Mouse (Mus musculus): ENCODE data around the gene Mboat2. TPM values are rescaled to one million over a fixed set of nuclear protein-coding genes. Genes with fewer than 3 reads are reported as not detected.

Mboat2 gene
- 10 to 100 TPM; 70.2 to 79.6 TPM for total RNA-seq (2021)

DNA sequence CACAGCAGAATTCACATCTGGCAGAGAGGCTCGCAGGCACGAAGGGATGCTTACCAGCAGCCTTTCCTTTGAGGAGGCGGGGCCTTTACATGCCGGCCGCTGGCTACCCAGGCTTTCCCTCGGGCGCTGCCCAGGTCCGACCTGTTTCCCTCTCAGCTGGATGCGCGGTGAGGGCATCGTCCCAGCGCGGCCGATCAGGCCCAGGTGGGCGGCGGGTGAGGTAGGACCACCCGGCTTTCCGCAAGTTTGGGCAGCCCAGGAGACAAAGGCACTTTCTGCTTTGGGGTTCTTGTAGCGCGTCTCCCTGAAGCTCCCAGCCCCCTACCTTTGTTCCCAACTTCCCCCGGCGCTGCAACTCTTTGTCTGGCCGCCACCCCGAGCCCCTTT lies at the start of gene Mboat2:
Mboat2 (plus strand) TSS at position 114 of the 387 bp plus-strand sequence.
- peak; percentile 33 to 37 for DNase-seq (ENCODE audit: extremely low spot score in 1 of 2, low spot score in 1 of 2)

DNA sequence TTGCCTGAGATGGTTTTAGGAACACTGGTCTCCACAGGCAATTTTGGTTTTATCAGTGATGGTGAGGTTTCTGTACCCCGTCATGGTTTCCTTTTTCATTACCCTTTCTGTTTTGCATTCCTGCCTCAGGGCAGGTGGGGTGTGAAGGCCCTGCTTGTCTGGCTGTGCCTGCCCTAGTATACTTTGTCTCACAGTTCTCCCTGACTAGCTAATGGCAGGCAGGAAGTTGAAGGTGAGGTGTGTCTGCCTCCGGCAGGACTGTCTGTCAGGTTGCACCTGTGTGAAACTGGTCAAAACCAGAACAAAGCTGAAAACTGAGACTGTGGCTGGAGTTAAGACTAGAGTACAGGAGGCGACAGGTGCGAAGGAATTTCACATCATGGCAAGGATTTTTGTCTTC lies 46.9 kb upstream of the Mboat2 start:
- DNase-seq (ENCODE audit: extremely low spot score in 1 of 2, low spot score in 1 of 2) = no peak

DNA sequence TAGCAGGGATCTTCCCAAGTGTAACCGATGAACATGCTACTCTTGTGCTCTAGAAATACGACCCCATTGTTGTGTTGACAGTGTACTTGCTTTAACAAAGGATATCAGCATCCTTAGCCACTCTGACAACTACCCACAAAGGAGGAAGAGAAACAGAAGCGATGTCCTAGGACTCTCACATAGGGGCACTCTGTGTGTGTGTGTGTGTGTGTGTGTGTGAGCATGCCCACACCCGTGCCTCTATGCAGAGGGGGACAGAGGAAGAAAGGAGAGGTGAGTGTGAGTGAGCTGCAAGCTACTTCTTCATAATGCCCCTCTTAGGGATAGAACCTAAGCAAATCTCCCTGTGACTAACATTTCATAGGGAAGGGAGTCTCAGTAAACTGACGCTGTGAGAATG lies 44.8 kb upstream of the Mboat2 start:
- DNase-seq (ENCODE audit: extremely low spot score in 1 of 2, low spot score in 1 of 2) = no peak

DNA sequence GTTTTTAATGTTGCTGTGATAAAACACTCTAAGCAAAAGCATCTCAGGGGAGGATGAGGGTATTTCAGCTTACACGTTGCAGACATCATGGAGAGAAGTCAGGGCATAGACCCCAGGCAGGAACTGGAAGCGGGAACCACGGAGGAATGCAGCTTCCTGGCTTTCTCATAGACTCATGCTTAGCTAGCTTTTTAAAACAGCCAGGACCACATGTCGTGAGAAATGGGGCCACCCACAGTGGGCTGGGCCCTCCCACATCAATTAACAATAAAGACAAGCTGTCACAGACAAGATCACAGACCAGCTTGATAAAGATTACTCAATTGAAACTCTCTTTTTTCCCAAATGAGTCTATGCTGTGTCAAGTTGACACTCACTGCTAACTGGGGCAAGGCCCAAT lies 44.4 kb upstream of the Mboat2 start:
- no peak for DNase-seq (ENCODE audit: extremely low spot score in 1 of 2, low spot score in 1 of 2)

DNA sequence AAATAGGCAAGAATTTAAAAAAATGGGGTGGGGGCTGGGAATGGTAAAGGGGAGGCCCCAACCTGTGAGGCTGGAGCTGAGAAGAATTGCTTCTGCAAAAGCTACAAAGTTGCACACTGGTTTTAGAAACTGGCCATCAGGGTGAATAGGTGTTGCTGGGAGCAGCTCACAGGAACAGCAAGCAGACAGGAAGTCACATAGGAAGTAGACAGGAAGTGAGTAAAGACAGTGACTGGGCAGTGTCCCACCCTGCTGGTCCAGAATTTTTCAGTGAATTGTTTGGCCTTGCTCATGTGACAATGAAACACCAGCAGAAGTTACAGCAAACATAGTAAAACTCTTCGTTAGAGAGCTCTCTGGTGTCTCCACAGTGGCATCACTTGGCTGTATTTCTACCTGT lies 41.0 kb upstream of the Mboat2 start:
- DNase-seq (ENCODE audit: extremely low spot score in 1 of 2, low spot score in 1 of 2) = no peak

DNA sequence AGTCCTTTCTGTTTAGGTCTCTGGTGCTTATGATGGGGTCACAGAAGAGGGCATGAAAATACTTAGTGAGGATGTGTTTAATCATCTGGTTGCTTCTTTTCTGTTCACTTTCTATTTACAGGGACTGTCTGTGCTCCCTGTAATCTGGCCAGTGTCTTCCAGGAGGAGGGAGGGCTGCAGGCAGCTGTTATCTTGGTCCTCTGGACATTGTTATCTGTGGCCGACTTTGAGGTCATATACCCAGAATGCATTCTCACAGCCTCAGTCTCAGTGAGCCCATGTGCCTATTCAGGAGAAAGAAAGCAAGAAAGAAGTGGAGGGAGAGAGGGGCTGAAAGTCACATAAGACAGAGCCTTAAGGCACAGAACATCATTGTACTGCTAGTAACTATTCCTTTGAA lies 19.4 kb upstream of the Mboat2 start:
- DNase-seq (ENCODE audit: extremely low spot score in 1 of 2, low spot score in 1 of 2) = no peak

DNA sequence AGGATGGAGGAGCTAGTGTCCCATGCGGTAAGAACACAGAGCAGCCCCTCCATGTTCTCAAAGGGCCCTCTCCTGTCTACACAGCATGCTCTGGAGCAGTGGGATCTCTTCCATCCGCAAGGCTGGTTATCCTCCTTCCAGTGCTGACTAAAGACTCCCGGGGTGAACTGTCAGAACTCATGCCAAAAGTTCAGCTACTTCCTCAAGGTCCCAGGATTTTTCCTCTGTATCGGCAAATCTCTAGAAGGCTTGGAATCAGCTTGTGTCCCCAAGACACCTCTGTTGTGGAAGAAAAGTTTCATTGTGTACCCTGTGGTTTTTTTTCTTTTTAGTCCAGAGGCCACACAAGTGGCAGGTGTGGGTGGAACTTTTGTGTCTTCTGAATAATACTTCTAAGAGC lies 18.8 kb upstream of the Mboat2 start:
- no peak for DNase-seq (ENCODE audit: extremely low spot score in 1 of 2, low spot score in 1 of 2)

DNA sequence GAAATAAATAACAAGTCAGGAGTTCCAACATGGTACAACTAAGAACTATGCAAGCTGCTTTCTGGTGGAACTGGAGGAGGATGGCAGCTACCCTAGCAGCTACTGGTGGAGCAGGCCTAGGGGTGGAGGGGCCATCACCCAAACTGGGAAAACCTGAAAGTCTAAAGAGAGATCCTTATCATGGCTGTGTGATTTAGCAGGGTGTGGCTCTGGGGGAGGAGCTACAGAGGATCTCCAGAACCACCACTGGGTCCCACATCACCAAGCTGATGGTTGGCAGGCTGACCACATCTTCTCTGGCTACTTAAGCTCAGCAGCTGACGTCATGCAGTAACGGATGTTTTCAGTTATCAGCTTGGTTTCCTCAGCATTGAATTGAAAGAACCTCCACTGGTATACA lies 7.8 kb upstream of the Mboat2 start:
- no peak for DNase-seq (ENCODE audit: extremely low spot score in 1 of 2, low spot score in 1 of 2)

DNA sequence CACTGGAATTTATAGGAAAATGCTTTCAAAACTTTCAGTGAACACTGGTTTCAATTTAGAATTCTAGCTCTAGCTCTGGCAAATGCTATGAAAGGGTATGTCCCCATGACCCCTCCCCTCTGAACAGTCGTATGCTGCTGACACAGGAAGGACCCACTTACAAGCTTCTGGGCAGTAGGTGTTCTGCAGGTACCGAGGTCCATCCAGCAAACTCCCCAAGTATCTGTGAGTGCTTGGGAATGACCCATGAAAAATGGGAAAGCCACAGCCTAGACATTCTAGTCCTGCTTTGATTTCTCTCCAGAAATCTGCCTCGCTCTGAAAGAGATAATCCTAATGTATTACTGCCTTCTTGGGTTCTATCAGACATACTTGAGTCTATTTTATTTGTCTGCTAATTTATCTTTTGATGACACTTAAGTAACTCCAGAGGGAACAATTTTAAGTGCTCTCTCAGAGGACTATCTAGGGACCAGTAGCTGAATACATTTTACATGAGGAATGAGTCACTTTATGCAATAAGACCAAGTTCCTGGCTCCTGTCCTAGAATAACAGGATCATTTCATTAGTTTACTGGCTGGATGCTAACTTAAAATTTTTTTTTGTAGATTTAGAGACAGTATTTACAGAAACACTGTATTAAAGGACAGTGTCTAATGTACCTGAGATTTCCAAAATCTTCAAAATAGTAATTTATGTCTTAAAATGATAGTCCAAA lies 6.9 kb upstream of the Mboat2 start:
- DNase-seq (ENCODE audit: extremely low spot score in 1 of 2, low spot score in 1 of 2) = no peak

DNA sequence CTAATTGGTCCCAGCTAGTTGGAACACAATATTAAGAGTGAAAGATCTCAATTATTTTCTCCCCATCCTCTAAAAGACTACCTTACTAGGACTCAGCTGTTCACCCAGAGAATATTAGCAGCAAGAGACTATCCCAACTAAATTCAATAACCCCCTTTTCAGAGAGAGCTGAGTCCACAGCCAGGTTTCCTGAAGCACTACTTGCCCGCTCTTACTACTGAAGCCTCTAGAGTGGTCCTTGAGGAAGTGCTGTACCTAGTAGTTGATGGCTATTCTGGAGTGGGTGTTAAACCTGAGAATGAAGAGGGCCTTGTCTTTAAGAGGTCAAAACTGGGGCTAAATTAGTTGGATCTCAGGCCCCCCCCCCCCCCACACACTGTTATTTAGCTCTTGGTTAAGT lies 593 bp upstream of the Mboat2 start:
- no peak for DNase-seq (ENCODE audit: extremely low spot score in 1 of 2, low spot score in 1 of 2)

DNA sequence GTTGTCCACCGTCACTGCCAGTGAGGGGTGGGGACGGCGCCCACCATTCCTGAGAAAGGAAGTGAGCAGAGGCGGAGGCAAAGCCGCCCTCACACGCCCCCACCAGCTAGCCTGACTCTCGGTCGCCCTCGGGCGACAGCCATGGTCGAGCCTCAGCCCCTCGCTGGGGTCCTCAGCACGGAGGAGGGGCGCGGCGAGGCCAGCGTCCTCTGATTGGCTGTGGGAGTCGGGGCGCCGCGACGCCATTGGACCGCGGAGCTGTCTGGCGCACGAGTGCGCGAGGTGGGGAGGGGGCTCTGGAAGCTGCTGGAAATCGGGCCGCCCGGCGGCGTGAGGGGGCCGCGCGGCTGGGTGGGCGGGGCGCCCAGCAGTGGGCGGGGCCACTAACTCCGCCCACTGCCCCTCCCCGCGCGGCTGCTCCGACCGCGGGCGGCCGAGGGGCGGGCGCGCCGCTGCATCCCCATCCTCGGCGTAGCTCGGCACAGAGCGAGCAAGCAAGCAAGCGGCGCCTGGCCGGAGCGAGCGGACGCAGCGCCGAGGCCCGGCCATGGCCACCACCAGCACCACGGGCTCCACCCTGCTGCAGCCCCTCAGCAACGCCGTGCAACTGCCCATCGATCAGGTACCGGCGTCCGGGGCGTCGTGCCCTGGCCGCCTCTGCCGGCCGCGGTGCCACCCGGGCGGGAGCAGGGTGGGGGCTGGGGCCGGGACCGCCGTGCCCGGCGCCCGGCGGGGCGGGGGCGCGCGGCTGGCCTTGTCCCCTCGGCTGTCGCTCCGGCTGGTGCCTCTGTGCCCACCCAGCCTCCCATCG lies 679 bp downstream of the Mboat2 start:
- DNase-seq (ENCODE audit: extremely low spot score in 1 of 2, low spot score in 1 of 2) = peak; percentile 73 to 84

DNA sequence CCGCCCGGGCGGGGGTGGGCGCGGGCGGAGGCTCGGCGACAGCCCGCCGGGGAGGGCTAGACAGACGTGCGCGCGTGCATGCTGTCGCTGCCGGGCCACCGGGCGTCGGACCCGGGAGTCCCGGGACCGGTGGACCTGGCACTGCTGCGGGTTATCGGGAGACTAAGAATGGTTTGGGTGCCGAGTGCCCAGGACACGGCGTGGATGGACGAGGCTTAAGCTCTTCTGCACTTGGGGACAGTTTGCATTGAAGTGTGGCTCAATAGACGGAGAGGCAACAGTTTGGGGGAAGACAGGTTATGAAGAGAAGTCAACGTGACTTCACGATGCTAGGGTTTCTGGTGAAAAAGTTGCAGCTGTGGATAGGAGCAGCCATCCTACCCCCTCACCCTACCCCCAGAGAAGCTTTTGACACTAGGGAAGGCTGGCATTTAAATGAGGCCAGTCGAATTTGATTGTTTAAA lies 1.3 kb downstream of the Mboat2 start:
- DNase-seq (ENCODE audit: extremely low spot score in 1 of 2, low spot score in 1 of 2) = peak in 1 of 2 experiments; percentile 18

DNA sequence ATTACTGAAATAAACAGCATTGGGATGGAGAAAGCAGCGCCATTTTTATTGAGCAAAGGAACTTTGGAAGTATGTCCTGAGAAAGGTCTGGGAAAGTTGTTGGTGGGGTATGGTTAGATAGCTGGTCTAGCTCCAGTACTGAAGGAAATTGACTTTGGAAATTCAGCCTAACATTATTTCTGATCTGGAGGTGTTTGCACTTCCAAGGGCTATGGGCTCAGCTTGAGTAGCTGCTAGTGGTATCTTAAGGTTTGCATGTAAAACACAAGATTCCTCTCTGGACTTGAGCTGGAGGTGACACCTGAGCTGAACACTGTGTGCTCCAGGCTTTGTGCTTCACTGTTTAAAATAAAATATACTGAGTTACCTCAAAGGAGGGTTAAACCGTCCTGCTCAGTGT lies 1.8 kb downstream of the Mboat2 start:
- no peak for DNase-seq (ENCODE audit: extremely low spot score in 1 of 2, low spot score in 1 of 2)

DNA sequence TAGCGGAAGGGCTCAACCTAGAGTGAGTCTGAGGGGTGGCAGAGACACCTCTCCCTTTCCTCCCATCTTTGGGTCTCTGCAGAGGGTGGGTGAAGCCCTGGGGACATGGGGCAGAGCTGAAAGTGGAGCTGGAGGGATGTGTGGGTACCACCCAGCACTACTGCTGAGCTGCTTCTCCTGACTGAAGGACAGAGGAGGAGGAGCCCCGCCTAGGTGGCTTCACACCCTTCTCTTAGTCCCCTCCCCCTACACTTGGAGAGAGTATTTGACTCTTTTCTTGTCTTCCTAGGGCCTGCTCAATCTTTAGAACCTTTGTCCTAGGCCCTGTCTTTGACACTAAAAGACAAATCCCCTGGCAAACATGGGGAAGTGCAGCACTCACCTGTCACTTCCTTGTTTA lies 7.3 kb downstream of the Mboat2 start:
- DNase-seq (ENCODE audit: extremely low spot score in 1 of 2, low spot score in 1 of 2) = no peak

DNA sequence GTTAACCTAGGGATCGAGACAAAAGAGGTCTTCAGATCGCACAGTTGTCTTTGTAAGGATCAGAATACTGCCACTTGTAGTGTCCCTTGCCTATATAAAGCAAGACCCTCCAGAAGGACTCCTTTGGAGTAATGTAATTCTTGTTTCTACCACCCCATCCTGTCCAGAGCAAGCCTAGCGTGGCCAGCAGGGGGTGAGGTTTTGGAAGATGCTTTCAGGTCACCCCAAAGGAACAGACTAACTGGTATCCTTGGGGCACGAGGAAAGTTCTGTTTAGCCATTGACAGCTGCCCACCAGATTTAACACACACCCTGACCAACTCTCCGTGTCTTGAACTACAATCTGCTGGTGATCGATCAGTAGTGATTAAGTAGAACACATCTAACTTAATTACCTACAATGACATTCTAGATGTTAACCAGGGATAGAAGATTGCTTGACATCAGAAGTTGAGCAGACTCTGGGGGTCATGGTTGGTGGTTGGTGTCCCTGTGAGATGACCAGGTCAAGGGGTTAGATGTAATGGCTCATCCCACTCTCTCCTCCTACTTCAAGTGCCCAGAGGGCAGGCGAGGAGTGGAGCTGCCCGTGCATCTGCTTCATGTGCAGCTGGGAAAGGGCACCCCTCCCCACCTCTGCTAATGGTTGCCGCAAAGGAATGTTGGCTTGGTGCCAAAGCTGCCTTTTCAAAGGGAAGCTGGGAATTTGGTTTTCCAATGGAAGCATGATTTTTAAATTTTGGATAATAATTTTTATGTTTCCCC lies 10.6 kb downstream of the Mboat2 start:
- no peak for DNase-seq (ENCODE audit: extremely low spot score in 1 of 2, low spot score in 1 of 2)

DNA sequence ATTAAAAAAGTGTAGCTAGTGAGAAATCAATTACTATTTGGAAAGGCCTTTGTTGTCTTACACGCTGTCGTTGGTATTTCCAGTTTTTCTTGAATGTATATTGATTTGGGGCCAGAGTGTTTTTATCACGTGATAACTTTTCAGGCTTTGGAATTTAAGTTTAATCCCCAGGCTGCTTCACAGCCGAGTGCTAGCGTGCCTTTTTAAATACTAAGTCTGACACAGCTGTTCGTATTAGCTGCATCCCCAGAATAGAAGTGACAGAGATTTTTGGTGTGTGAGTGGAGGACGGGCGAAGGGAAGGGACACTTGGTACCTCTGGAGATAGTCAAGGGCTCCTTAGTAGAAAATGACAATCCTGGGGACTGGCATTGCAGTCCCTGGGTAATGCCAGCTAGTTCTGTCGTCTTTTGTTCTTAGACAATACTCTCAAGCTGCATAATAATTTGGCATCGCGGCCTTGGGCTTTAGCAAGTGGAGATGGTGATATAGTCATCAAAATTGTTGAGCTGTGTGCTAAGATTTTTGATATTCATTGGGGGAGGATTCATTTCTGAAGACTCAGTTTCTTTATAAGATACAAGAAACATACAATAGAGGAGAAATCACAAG lies 11.7 kb downstream of the Mboat2 start:
- no peak for DNase-seq (ENCODE audit: extremely low spot score in 1 of 2, low spot score in 1 of 2)

DNA sequence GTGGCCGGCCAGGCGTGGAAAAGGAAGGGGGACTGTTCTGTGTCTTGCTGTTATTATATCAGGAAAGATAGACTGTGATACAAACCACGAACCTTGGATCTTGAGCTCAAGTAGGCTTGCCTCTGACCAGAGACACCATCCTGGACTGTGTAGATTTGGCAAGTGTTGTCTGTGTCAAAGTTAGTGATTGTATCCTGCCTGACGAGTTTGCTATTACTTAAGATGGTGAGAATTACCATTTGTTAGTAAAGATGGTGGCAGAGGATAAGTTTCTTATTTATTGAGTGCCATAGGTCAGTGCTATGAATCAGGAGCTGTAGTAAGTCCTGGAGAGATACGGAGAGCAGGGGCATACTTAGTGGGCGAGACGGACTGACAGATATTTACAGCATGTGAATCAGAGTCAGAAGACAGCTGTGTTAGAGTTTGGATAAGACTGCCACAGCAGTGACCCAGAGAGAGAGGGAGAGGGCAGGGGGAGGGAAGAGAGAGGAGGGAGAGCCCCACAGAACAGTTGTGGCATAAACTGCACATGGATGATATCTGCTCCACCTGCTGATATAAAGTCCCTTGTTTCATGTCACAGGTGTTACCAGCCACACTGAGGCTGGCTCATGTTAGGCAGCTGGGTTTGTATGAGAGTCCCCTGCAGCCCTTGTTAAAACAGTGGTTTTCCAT lies 12.9 kb downstream of the Mboat2 start:
- no peak for DNase-seq (ENCODE audit: extremely low spot score in 1 of 2, low spot score in 1 of 2)

DNA sequence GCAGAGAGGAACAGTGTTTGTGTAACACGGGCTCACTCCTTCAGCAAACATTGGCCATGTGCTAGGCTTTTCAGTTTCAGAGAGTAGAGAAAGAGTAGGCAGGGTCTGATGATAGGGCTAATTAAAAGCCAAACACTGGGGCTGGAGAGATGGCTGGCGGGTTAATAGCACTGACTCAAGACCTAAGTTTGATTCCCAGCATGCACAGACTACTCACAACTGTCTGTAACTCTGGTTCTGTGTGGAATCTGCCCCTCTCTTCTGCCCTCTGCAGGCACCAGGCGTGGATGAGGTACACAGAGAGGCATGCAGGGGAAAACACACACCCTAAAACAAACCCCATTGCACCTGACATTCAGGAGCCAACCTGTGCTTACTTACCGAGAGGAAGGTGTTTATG lies 14.7 kb downstream of the Mboat2 start:
- no peak for DNase-seq (ENCODE audit: extremely low spot score in 1 of 2, low spot score in 1 of 2)

DNA sequence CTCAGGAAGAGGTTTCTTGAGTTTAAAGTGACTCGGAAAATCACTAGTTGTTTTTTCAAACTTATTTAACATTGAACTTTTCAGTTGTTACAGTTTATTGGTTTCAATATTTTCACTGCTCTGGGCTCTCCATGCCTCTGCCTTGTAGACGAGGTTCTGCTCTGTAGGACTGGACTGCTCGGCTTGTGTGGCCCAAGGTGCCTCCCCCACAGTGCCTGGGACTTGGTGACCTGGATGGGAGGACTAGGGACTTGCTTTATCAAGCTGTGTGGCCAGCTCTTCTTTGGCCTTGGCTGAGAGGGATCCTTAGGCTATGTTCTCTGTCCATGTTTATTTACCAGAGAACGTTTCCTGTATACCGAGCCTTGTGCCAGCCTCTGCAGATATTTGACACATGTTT lies 17.4 kb downstream of the Mboat2 start:
- no peak for DNase-seq (ENCODE audit: extremely low spot score in 1 of 2, low spot score in 1 of 2)

DNA sequence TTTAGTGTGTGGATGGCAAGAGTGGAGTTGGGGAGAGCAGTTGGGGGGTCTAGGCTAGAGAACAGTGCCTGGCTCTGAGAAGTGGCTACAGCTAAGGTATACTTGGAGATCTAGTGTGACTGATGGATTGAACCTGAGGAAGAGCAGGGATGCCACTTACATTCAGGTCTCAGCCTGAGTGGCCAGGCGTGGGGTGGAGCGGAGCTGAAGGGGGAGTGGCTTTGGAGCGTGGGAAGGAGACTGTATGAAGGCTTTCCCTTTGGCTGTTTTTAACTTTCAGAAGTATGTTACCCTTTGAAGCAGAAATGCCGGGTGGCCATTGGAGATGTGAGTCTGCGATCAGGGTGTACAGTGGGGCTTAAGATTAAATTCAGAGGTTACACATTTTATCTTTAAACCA lies 26.7 kb downstream of the Mboat2 start:
- DNase-seq (ENCODE audit: extremely low spot score in 1 of 2, low spot score in 1 of 2) = no peak
